Mouse (Mus musculus) gastrocnemius, adult 18-20 months (tissue): ENCODE results near the gene Furin. TPM values are rescaled to one million over a fixed set of nuclear protein-coding genes. Genes with fewer than 3 reads are reported as not detected.
A peak's percentile ranks its signal among the peaks of the same experiment; 100 is the strongest.

Experiments
- DNase-seq: peaks from one replicate; pipeline ENCODE4 v3.0.0; 2021; ENCODE audit warnings: low spot score
- total RNA-seq, 2 experiments: library from RNA; stranded (reverse); gene quantifications; 2 replicates each; pipeline ENCODE4 v1.2.3; 2021

The Furin gene
- total RNA-seq, 2 experiments from 2014 or later: 52.8 to 53.9 TPM

DNA sequence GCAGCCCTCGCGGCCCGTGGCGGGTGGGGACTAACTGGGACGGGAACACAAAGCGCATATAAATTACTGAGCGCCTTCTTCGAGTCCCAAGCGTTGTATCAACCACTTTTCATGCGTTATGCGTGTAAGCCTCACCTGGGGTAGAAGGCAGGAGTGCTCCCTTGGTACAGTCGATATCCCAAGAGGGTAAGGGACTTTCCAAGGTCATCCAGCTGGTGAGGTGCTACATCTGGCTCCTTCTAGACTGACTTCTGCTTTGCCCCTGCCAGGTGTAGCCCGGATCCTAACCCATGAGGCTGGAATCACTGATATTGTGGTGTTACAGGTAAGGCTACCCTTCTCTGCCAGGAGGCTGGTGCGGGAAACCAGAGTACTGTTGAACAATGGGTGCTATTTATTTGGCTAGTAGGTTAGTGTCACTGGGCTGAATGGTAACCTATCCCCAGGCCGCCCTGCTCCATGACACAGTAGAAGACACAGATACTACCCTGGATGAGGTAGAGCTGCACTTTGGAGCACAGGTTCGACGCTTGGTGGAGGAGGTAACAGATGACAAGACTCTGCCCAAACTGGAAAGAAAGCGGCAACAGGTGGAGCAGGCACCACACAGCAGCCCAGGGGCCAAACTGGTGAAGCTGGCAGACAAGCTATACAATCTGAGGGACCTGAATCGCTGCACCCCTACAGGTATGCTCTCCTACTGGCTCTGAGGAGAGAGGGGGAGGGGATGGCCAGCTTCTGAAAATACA lies 61.8 kb downstream of the Furin start:
- DNase-seq: no peak

DNA sequence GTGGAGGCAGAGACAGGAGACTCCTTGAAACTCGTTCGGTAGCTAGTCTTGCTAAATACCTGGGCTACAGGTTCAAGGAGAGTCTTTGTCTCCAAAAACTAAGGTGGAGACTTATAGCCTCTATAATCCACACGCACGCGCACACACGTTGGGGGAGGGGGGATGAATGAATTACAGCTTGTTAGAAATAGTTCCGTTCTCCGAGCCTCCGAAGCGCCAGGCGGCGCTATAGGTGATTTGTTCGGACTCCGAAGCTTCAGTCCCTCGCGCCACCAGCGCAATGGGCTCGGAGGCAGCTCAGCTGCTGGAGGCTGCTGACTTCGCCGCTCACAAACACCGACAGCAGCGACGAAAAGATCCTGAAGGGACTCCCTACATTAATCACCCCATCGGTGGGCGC lies 62.4 kb downstream of the Furin start, which contains the start of gene Hddc3:
Gene Hddc3, plus strand, starts transcription at position 247 of the 400 bp plus-strand sequence.
- peak; percentile 93 for DNase-seq

DNA sequence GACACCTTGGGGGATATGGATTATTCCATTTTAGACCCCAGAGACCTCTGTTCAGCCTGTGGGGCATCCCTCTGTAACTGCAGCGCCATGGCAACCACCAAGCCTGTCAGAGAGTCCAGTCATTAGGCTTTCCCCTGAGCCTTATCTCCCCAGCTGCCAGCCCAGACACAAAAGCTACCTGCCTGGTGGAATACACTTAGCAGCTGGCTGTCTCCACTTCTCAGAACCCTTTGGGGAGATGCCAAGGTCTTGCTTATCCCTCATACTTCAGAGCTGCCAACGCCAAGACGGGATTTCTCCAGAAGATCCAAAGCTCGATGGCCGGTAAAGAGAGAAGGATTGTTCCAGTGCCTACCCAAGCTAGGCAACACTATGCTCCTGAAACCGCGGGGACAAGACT lies 63.4 kb downstream of the Furin start:
- no peak for DNase-seq

DNA sequence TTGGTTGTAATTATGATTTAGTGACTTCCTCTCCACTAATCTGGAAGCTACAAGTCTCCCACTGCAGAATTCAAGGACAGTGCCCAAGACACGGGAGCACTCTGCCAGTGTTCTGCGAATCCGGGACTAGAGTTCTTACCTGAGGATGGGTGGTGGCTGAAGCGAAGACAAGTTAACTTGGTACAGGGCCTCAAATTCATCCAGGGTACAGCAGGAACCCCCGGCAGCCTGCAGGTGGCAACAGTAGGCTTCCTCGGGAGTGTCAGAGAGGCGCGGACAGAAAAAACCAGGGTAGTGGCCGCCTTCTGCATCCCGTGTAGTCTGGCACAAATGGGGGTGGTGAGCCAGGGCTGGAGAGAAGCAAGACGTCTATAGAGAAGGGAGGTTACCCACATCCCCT lies 64.4 kb downstream of the Furin start, which contains the start of gene Unc45a:
Gene Unc45a, minus strand, starts transcription at position 213 of the 400 bp plus-strand sequence.
- DNase-seq: peak; percentile 73

DNA sequence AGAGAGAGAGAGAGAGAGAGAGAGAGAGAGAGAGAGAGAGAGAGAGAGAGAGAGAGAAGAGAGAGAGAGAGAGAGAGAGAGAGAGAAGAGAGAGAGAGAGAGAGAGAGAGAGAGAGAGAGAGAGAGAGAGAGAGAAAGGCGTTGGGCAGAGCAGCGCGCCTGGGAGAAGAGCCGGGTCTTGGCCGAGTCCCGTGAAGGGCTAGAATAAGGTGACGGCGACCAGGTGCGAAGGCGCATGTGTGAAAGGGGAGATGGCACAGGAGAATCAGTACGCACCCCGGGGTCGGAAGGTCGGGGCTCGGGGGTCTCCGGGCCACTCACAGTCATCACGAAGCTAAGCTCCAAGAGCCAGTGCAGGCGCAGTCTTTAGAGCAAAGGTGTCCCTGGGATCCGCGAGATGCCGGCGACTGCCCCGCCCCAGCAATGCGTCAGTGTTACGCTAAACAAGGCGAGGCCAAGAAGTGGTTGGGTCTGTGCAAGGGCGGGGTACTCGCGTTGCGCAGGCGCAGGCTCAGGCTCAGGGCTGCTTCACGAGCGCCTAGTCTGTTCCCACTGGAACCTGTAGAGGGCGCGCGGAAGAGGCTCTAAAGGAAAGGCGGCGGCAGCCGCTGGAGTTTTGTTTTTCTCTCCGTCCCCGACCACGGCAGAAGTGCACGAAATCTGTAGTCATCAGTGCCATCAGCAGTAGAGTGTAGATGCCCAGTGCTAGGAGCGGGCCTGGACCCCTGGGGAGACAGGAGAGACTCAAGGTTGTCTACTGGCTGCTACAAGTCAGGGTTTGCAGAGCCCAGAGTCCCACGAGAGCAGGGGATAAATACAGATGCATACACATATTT lies 65.2 kb downstream of the Furin start:
- DNase-seq: peak; percentile 99

DNA sequence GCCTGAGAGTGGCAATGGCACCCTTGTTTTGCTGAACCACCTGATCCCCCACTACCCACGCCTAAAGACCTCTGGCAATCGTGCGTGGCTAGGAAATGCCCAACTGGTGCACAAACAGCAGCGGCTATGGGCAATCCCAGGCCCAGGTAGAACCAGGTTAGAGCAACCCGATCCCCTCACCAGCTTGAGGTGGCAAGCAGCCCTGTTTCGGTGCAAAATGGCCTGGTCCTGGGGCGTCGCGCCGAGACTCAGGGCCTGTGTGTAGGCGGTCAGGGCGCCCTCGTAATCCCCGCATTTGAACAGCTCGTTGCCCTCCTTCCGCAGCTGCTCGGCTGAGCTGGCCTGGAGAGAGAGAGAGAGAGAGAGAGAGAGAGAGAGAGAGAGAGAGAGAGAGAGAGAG lies 65.9 kb downstream of the Furin start:
- peak; percentile 22 for DNase-seq

Other genes starting within 250 kb of the Furin start
- 1 to 10 TPM; 1.2 to 1.7 TPM for gene Sema4b, start 218.6 kb downstream of the Furin start, total RNA-seq
- 1 to 10 TPM; 5.2 to 8.8 TPM for gene Cib1, start 172.6 kb downstream of the Furin start, total RNA-seq
- under 1 TPM; 0.81 to 0.91 TPM for gene Gdpgp1, start 172.6 kb downstream of the Furin start, total RNA-seq
- gene Ttll13, start 159.1 kb downstream of the Furin start, total RNA-seq: under 1 TPM in 1 of 2 experiments, not detected in 1; 0.18 TPM
- gene Ngrn, start 144.2 kb downstream of the Furin start, total RNA-seq: 10 to 100 TPM; 20.7 to 22.5 TPM
- gene Vps33b, start 135.8 kb downstream of the Furin start, total RNA-seq: 1 to 10 TPM; 2.7 to 3.0 TPM
- under 1 TPM in 1 of 2 experiments, not detected in 1; 0.19 TPM for gene Prc1, start 111.0 kb downstream of the Furin start, total RNA-seq
- gene Rccd1, start 81.0 kb downstream of the Furin start, total RNA-seq: 1 to 10 TPM; 6.7 to 7.8 TPM
- gene Unc45a, start 64.4 kb downstream of the Furin start, total RNA-seq: 10 to 100 TPM in 1 of 2 experiments, 1 to 10 TPM in 1; 9.9 to 10.1 TPM
- gene Hddc3, start 62.3 kb downstream of the Furin start, total RNA-seq: 10 to 100 TPM; 28.8 to 31.7 TPM
- gene Man2a2, start 34.1 kb downstream of the Furin start, total RNA-seq: 100 to 1,000 TPM; 132 to 136 TPM
- 1 to 10 TPM; 2.0 to 3.5 TPM for gene Fes, start 17.5 kb downstream of the Furin start, total RNA-seq
- 1 to 10 TPM; 1.4 to 1.9 TPM for gene Blm, start 129.7 kb upstream of the Furin start, total RNA-seq